Mouse (Mus musculus): ENCODE results near the gene Wfdc21.

Gene Wfdc21

DNA sequence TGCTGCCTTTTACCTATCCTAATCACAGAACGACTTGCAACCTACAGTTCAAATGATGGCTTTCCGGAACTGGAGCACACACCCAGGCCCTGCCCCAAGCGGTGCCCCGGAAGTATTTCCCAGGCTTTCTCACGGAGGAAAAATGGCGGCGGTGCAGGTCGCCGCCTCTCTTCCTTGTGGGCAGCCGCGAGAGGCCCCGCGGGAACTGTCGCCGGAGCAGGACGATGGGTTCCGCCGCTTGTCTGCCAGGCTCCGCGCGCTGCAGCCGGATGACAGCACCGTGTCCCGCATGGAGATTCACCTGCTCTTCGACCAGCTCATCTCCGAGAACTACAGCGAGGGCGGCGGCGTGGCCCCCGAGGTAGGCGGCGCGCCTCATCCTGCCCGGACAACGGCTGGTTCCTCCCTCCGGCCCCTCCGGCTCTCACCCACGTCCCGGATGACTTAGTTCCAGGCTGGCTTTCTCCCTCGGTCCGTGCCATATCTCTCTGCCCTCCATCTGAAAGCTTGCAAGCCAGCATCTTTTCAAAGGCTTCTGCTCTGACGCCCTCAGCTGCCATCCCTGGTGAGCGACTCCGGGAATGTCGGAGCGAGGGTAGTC, 6.9 kb downstream of the Wfdc21 start, which contains the start of gene Heatr6:
TSS of gene Heatr6 (plus strand) at position 116 of the 601 bp plus-strand sequence.
- ATAC-seq (ENCODE audit: low TSS enrichment) = peak; percentile 99

DNA sequence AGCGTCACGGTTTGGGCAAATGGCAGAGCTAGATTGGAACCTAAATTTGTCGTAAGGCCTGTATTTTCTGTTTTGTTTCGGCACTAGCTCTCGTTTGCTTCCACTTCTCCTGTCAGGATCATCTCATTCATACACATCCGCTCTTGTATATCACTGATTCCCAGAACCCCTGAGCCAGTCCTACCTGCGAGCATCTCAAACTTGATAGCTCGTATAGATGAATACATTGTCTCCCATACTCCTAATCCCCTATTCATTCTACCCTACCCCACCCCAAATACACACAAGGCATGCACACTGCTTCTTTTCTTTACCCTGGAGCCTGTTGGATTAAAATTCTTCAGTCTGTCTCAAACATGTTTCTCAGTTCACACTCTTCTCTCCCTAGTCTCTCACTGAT, 7.5 kb downstream of the Wfdc21 start:
- peak; percentile 13; the same call in 1 of the 2 replicates for ATAC-seq (ENCODE audit: low TSS enrichment)

DNA sequence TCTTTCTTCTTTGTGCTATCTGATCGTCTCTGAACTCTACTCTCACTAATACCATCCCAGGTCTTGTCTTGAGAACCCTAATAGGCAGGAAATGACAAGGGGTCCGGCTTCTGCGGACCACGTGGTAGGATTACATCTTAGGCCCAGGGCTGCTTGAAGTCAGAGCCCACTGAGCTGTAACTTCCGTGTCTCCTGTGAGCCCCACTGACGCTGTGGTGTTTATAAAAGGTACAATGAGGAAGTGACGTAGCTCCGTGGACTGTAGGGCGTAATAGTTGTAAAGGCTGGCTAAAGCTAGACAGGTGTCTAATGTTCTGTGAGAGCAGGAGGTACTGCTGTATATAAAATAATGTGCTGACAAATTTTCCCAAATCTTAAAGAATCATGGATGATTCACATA, 20.6 kb downstream of the Wfdc21 start:
- no peak for ATAC-seq (ENCODE audit: low TSS enrichment)

DNA sequence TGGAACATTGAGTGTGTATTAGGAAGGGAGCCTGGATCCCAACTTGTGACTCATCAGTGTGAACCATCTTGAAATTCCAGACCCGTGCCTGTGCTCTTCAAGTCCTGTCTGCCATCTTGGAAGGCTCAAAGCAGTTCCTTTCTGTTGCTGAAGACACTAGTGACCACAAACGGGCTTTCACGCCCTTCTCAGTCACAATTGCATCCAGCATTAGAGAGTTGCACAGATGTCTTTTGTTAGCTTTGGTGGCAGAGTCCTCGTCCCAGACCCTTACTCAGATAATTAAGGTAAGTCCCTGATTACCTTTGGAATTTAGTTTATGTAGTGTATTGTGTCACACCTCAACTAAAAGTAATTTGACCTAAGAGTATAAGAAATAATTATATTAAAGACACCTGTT, 22.2 kb downstream of the Wfdc21 start:
- ATAC-seq (ENCODE audit: low TSS enrichment) = no peak

DNA sequence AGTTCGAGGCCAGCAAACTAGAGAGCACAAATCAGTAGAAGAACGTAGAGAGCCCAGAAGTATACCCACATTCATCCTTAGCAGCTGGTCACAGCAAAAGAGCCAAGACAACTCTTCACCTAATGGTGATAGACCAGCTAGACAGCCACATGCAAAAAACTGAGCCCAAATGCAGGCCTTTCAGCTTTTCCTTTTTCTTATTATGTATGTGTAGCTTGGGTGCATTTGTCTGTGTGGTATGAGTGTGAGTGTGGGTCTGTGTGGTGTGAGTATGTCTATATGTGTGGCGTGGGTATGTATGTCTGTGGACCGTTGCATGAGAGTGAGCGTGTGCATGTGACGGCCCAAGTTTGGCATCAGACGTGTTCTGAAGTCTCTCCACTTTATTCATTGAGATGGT, 24.3 kb downstream of the Wfdc21 start:
- ATAC-seq (ENCODE audit: low TSS enrichment) = no peak

DNA sequence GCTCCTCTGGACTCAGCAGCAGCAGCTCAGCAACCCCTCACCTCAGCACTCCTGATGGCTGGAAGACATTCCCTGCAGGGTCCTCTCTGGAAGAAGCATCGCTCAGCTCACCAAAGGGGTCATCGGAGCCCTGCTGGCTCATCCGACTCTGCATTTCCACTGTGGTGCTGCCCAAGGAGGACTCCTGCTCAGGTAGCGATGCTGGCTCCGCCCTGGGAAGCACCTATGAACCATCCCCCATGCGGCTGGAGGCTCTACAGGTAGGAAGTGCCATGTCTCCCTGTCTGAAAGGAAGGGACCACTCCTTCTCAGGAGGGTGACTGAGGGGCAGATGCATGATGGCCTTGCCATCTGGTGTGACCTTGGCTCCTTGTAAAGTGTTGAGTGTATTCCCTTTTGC, 25.6 kb downstream of the Wfdc21 start:
- no peak for ATAC-seq (ENCODE audit: low TSS enrichment)

DNA sequence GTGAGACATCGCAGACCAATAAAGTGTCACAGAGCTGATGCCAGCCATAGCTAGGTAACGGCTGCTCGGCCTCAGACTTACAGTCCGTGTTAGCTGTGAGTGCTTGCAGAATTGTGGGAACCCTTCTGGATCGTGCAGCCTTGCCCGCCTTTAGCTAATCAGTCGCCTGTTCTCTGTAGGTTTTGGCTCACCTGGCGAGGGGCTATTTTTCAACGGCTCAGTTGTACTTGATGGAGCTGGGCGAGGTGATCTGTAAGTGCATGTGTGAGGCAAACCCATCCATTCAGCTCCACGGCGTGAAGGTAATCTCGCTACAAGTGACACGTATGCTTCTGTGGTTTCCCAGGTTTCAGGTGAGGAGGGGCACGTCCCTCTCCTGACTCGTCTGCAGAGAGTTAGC, 27.0 kb downstream of the Wfdc21 start:
- no peak for ATAC-seq (ENCODE audit: low TSS enrichment)

DNA sequence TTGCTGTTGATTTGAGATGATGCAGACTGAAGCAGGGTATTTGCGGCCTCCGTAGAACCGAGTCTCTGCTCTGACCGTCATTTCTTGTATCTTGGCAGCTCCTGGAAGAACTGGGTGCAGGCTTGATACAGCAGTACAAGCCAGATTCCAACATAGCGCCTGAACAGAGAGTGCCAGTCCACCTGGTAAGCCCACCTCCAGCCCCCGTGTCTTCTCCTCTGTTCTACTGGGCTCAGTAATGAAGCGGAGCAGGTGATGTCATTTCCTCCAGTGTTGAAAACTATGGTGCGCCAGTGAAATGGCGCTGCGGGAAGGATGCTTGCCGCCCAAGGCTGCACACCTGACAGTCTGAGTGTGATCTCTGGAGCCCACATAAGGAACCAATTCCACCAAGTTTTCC, 27.6 kb downstream of the Wfdc21 start:
- no peak for ATAC-seq (ENCODE audit: low TSS enrichment)

DNA sequence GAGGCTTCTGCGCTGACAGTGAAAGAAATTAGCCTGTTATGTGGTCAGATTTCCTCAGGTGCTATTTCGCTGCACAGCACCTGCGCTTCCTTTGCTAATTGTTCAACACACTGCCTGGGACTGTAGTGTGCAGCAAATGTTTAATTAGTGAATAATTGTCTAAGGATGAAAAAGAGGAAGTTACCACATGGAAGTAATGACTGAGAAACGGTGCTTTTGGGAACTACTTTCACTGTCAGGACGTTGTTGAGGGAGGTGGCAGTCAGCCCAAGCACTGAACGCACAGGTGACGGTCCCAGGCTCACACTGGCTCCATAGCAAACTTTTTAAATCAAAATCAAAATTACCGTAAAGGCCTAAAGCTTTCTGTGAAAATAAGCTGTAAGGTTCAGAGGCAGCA, 30.1 kb downstream of the Wfdc21 start:
- ATAC-seq (ENCODE audit: low TSS enrichment) = no peak

DNA sequence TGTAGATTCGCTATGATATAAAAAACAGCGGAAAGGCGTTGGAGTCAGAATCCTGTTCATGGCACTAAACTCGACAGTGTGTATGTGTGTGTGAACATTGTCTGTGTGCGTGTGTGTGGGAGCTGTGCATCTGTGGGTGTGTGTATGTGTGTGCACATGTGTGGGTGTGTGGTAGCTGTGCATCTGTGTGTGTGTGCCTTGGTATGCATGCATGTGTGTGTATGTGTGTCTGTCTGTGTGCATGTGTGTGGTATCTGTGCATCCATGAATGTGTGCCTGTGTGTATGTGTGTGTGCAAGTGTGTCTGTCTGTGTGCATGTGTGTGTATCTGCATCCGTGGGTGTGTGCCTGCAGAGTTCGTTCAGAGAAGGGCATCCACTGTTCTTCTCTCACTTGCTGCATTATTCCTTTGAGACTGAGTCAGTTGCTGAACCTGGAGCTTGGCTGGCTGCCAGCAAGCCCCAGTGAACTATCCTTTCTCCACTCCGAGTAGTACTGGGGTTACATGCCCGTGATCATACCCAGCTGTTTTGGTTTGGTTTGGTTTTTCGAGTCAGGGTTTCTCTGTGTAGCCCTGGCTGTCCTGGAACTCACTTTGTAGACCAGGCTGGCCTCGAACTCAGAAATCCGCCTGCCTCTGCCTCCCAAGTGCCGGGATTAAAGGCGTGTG, 37.3 kb downstream of the Wfdc21 start:
- ATAC-seq (ENCODE audit: low TSS enrichment) = peak; percentile 50; the same call in 1 of the 2 replicates

DNA sequence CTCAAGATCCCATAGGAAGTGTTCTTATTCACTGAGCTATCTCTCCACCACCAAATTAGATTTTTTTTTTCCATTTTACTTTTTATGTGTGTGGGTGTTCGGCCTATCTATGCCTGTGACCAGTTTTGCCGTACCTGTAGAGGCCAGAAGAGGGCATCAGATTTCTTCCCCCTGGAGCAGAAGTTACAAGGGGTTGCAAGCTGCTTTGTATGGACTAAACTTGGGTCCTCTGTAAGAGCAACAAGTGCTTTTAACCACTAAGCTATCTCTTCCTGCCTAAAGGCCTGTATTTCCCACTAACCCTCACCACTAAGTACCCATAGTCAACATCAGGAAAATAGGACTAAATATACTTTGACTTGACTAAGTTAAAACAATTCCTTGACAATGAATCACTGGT, 37.9 kb downstream of the Wfdc21 start:
- no peak for ATAC-seq (ENCODE audit: low TSS enrichment)

DNA sequence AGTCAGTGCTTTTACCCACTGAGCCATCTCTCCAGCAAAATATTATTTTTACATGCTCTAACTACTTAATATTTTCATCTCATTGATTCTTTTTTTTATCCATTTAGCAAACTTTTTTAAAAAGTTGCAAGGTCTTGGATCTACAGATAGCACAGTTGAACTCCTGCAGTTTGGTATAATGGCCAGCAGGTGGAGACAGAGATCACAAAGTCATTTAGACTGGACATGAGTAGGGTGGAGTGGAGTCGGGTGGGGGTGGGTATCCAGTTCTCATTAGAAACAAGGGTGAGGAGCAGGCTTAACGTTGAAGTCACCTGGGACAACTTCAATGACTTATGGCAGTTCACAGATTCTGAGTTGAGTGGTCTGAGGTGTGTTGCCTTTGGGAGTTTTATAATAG, 38.6 kb downstream of the Wfdc21 start:
- peak; percentile 68; the same call in 1 of the 2 replicates for ATAC-seq (ENCODE audit: low TSS enrichment)

DNA sequence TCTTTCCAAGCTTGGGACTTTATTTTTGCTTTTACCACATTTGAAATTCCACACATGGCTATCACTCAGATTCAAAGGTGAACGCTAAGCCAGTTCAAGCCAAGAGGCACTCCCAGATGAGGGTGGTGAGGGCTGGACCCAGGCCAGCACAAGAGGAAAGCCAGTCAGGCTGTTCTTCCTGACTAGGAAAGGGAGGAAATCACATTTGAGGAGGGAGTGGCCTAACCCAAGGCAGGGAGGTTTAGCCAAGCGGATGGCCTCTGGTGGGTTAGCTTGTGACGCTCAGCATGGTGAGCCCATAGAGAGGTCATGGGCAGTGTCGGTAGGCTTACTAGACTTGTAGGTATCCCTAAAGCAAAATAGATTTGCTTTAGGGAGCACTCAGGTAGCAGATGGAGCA, 40.1 kb downstream of the Wfdc21 start:
- no peak for ATAC-seq (ENCODE audit: low TSS enrichment)

DNA sequence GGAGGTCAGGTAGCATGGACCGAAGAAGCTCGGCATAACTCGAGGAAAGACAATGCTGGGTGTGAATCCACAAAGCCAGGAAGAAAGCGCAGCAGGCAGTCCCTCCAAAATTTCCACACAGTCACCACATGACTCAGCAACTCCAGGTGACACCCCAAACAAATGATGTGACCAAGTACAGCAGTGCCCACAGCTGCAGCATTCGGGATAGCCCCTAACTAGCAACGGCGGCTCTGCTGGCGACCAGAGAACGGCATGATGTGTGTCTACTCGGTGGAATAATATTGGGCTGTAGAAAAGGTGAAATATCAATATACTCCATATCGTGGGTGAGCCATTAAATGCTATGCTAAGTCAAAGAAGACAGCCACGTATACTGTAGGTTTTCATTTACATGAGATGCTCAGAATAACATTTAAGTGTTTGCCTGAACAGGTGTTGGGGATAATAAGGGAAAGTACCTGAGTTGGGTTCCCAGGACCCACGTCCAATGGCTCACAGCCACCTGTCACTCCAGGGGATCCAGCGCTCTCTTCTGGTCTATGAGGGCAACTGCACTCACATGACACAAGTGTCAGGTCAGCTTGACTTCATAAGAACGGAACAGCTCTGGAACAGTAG, 40.8 kb downstream of the Wfdc21 start:
- no peak for ATAC-seq (ENCODE audit: low TSS enrichment)

DNA sequence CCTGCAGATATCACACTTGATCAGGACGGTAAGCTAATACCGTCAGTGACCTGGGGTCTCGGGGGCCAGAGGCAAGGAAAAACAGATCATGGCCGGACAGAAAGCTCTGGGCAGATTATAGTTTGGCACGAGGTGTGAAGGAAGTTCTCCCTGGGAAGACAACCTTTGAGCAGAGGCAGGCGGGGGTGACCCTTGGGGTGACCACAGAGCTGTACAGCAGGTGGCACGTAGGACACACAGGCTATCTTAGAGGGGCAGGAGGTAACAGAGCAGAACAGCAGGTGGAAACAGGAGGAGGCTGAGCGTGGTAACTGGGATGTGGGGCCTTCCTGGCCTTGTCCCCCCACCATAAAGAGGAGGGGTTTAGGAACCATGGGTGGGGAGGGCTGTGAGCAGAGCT, 41.6 kb downstream of the Wfdc21 start:
- ATAC-seq (ENCODE audit: low TSS enrichment) = no peak

DNA sequence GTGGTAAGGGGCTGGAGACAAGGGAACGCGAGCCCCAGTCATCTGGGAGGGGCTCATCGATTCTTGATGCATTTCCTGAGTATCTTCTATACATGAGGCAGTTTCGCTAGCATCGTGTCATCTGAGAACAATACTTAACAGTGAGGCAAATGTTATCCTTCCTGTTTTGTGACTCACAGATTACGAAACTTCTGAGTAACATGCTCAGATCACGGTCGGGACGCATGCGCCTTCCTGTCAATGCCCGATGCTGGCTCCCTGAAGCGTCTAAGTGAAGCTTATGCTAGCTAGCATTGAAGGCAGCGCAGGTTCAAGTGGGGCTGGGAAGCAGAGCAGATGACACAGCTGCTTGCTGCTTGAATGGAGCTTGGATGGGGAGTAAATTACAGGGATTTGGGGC, 42.5 kb downstream of the Wfdc21 start:
- ATAC-seq (ENCODE audit: low TSS enrichment) = no peak

DNA sequence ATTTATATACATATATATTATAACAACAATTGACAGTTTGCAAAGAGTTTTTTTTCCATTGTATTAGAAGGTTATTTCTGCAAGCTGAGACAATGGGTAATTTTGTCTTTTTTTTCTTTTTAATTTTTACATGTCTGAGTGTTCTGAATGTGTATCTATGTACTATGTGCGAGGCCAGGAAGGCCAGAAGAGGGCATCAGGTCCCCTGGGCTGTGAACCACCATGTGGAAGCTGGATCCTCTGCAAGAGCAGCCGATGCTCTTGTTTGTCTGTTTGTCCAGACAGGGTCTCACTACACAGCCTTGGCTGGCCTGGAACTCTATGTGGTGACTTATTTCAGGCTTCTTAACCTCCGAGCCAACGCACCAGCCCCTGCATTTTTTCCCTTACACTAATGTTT, 44.4 kb downstream of the Wfdc21 start:
- no peak for ATAC-seq (ENCODE audit: low TSS enrichment)

DNA sequence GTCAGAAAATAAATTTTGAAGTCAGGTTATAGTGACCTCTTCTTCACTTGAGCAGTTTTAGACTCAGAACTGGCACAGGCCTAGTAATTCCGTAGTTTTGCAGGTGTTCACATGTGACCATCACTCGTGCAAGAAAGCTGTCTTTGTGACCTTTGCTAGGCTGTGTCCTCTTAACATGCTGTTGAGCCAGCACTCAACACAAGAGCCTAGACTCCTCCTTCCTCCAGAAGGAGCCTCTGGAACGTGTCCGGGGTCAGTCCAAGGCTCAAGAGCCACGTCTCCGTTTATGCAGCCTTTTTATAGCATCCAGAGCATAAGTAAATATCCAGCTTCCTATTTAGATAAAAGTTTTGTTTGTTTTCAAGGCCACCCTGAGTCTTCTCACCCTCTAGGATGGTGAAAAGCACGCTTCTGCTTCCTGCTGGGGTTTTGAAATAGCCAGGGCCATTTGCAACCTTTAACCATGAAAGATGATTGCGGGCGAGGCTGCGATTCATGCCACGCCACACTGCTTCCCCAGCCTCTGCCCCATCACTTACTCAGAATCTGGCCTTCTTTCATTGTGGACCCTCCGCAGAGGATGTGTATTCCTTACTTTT, 45.7 kb downstream of the Wfdc21 start:
- no peak for ATAC-seq (ENCODE audit: low TSS enrichment)

DNA sequence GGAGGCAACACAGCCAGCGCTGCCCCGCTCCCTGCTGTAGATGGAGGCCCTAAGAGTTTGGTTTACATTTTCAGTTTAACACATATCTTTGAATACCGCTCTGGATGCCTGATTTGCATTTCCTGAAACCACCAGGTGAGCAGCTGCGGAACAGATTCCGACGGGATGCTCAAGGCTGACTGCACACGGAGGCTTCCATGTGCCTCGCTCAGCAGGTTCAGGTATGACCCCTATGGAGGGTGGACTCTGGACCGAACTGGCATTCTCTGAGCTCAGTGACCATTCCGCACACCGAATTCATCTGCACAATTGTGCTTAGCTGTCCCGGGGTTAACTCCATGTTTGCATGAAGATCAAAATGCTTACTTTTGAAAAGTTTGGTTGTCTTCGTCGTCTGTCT, 46.5 kb downstream of the Wfdc21 start:
- no peak for ATAC-seq (ENCODE audit: low TSS enrichment)

DNA sequence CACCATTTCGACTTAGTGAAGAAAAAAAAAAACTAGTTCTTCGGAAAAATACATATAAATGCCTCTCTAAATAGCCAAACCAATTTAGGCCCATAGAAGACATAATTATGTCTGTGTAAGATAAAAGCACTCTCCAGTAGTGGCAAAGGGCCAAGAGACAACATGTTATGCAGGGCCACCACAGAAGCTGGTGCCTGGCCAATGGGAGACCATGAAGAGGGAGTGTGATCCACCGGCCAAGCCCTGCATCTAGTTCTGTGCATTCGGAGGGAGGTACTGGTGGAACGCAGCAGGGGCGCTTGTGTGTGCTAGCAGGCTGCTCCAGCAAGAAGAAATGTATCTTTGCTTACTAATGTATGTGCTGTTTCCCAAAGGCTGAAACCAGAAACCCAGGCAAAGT, 49.4 kb downstream of the Wfdc21 start:
- no peak; the same call in 1 of the 2 replicates for ATAC-seq (ENCODE audit: low TSS enrichment)

DNA sequence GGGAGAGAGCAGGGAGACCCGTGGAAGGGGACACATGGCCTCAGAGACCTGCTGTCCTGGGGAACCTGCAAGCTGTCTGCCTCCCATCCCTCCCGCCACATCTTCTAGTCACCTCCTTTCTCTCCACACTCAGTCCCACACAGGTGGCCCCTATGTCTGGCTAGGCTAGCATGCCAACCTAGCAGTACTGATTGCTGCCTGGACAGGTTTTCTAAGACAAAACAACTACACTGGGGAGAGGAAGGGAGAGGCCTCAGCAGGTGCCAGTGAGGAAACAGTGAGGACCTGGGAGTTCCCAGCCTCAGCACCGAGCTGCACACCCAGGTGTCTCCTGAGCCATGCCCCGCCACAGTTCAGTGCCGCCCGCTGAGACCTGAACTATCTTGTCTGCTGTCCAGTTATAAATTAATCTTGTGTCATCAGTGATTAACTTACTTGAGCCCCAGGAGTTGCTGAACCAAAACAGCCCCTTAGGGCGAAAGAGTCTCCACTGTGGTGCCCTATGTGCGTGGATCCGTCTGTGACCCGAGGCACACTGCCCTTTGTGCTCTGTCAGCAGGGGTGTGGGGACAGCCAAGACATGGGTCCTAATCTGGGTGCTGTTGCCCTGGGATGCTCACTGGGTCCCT, 50.4 kb downstream of the Wfdc21 start:
- no peak for ATAC-seq (ENCODE audit: low TSS enrichment)

DNA sequence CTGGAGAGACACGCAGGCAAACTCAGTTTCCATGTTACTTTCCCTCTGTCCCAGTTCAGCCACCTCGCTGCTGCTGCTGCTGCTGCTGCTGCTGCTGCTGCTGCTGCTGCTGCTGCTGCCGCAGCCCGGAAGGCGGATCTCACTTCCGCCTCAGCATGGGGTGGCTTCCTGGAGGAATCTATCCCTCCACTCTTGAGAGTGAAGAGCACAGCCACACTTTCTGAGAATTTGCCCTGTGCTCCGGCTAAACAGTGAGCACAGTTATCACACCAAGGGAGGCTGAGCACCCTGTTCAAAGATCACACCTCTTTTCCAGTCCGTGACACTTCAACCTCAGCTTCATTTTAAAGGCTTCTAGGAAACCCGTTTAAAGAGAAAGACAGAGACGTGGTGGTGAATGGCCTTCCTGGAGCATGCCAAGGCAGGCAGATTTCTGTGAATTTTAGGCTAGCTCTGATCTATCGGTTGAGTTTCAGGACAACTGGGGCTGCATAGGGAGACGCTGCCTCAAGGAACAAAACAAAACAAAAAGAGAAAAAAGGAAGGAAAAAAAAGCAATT, 53.2 kb downstream of the Wfdc21 start:
- no peak for ATAC-seq (ENCODE audit: low TSS enrichment)
